Mouse (Mus musculus) thymus, postnatal 10 days (tissue): ENCODE measurements around the gene L3mbtl1.
"Not testable (repeated sequence)": the region's sequence is repeated elsewhere in the genome, so short reads cannot be mapped to it uniquely, and the experiment has no call there.

Experiments used
- DNase-seq, 2 experiments: peaks; one replicate each; pipeline ENCODE4 v3.0.0; 2021; ENCODE audit warnings: low spot score in 2 of 2

L3mbtl1 gene

GRCm38 (mm10) chr2:162943148-162943846, at the start of gene L3mbtl1:
Gene L3mbtl1, plus strand, starts transcription at chr2:162943472.
- no peak for DNase-seq

- DNase-seq: not testable (repeated sequence)
Measured at GRCm38 (mm10) chr2:162899256-162899655, 44.0 kb upstream of the L3mbtl1 start.

- no peak for DNase-seq
Measured at GRCm38 (mm10) chr2:162899880-162900589, 43.2 kb upstream of the L3mbtl1 start.

DNA sequence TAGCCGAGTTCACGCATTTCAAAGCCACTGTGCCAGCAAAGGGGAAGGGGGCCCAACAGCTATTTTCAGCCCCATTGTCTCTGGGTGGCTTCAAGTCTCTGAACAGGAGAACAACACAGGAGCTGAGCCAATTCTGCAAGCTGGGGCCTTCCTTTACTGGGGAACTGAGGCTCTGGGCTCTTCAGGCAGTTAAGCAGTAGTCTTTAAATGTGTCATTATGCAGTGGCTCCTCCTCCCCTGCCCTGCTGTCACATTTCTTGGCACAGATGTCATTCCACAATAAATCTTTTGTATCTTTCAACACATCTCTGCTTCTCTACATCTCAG, 42.7 kb upstream of the L3mbtl1 start:
- DNase-seq: no peak

GRCm38 (mm10) chr2:162905902-162906301, 37.4 kb upstream of the L3mbtl1 start:
- DNase-seq: no peak

DNA sequence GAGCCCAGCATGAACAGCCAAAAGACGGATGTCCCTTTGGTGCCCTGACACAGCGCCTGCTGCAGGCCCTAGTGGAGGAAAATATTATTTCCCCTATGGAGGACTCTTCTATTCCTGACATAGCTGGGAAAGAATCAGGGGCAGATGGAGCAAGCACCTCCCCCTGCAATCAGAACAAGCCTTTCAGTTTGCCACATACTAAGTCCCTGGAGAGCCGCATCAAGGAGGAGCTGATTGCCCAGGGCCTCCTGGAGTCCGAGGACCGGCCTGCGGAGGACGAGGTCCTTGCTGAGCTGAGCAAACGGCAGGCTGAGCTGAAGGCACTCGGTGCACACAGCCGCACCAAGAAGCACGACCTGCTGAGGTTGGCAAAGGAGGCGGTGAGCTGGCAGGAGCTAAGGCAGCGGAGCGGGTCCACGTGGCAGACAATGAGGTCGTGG, 35.2 kb upstream of the L3mbtl1 start:
- no peak for DNase-seq

DNA sequence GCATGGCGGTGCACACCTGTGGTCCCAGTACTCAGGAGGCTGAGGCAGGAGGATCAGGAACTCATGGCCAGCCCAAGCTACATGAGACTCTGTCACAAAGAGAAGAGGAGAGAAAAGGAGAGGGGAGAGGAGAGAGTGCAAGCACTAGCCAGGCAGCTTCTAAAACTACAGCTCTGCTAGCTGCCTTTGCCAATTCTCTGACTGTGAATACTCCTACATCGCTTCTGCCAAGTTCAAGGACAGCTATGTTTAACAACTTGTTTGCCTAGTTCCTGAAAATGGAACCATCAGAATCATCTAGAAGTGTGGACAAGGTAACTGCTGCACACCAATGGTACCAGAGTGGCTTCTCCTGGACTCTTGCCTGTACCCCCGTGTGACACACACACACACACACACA, 29.2 kb upstream of the L3mbtl1 start:
- no peak for DNase-seq

DNA sequence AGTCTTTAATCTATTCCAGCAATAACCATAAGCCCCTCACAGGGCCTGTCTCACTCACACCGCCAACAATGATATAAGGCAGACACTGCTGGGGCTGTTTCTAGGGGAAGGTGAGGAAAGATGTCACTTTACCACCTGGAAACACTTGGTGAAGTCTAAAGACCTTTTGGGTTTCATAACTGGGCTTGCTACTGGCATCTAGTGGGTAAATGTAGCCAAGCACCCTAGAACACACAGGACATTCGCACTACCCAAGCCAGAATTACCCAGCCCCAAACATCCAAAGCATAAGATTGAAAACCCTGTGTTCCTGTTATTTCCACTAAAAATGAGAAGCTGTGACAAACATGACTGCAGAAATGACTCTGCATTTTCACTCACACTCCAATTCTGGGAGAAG, 28.8 kb upstream of the L3mbtl1 start:
- no peak for DNase-seq

- no peak for DNase-seq
Measured at GRCm38 (mm10) chr2:162919926-162920325, 23.3 kb upstream of the L3mbtl1 start.

GRCm38 (mm10) chr2:162922183-162922582, 21.1 kb upstream of the L3mbtl1 start:
- peak in 1 of 2 experiments; percentile 49 for DNase-seq

DNA sequence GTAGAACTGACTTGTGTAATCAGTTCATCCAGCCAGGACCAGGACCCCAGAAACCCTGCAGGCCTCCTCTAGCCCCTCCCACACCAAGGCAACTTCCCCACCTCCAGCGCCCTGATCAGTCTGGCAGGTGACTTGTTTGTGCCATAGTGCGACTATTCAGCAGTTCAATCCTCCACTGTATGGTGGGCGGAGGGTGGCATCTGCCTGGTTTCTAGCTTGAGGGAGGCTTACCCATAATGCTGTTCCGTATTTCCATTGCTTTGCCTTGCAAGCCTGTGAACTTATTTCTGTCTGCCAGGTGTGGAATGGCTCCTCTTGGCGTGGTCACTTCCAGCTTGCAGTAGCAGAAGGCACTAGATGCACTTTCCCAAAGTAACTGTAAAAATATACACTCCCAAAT, 20.4 kb upstream of the L3mbtl1 start:
- no peak for DNase-seq

- no peak for DNase-seq
Measured at GRCm38 (mm10) chr2:162924126-162924525, 19.1 kb upstream of the L3mbtl1 start.

- DNase-seq: no peak
Measured at GRCm38 (mm10) chr2:162927918-162928585, 15.2 kb upstream of the L3mbtl1 start.

DNA sequence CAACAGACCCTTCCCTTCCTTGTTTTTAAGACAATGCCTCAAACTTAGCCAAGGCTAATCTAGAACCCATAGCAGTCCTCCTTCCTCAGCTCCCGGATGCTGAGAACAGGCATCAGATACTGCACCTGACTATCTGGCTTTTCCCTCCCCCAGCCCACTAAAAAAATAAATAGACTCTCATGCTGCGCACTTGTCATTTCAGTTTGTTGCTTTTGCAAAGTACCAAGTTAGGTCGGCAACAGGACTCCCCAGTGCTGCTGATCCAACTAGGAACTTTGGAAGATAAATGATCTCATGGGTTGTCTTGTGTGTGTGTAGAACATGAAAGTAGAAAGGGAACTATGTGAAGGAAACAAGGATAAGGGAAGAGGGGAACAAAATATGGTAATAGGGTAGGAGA, 13.6 kb upstream of the L3mbtl1 start:
- DNase-seq: no peak

DNA sequence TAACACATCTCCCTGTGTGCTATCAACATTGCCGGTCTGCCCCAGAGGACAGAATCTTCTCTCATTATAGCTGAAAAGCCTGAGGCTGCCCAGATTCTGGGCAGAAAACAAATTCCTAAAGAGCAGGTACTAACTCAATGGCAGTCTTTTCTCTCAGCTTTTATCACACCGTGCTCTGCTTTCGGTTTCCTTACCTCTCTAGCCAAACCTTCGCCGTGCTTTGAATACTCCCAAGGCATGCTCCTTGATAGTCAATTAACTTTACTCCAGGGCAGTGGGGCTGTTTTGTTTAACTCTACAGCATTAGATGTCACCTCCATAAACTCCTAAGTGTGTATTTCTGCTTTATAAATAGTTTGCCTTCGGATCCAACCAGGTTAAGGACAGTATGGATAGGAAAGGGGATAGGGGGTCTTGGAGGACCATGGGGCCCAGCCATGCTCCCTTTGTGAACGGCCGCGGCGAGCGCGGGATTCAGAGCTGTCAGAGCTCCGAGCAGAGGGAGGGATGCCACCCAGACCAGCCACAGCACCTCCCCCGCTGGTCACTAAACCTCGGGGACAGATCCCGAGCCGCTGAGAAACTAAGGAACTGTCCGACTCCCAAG, 12.7 kb upstream of the L3mbtl1 start:
- peak in 1 of 2 experiments; percentile 24 for DNase-seq

GRCm38 (mm10) chr2:162931123-162931673, 12.1 kb upstream of the L3mbtl1 start, which contains the start of gene Srsf6:
Gene Srsf6, plus strand, starts transcription at chr2:162931528.
- DNase-seq: peak; percentile 83 to 92

- DNase-seq: peak; percentile 57 to 63
Measured at GRCm38 (mm10) chr2:162931674-162932650, 11.3 kb upstream of the L3mbtl1 start.

DNA sequence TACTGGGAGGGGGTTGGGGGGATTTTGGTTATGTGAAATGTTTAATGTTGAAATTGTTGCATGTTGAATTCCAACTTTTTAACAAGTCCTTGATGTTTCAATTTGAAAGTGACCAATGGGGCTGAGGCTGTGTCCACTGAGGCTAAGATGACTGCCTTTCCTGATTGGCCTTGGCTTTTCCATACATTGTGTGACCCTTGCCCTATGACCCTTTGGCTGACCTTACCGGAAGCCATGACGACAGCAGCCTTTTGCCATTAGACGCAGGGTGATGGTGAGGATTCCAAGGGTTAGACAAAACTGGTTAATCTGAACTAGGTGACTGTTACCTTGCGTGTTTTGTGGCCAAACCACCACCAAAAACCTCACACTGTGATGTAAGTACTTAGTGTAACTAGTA, 10.6 kb upstream of the L3mbtl1 start:
- peak in 1 of 2 experiments; percentile 21 for DNase-seq

DNA sequence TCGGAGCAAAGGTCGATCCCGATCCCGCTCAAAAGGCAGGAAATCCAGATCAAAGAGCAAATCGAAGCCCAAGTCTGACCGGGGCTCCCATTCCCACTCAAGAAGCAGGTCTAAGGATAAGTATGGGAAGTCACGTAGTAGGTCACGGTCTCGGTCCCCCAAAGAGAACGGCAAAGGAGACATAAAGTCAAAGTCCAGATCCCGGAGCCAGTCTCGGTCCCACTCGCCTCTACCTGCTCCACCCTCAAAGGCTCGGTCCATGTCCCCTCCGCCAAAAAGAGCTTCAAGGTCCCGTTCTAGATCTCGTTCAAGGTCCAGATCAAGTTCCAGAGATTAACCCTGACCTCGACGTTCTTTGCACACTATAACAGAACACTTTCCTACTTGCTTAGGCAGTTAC, 8.9 kb upstream of the L3mbtl1 start:
- no peak for DNase-seq

DNA sequence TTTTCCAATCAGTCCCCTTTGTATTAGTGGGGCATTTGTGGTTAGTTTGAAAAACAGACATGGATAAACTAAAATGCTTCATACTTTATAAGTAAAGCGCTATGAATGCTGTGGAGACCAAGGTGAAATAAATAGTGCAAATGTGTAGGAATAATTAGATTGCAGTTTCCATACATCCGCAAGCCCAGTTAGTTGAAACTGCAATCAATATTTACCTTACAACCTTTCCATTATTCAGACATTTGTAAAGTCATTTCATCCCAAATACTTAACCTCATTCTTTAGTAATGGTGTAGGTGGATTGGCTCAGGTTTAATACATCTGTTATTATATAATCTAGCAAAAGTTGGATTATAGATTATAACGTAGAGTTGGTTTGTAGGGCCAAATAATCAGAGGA, 7.6 kb upstream of the L3mbtl1 start:
- no peak for DNase-seq

GRCm38 (mm10) chr2:162939562-162939961, 3.7 kb upstream of the L3mbtl1 start:
- no peak for DNase-seq
